8 mouse cellular contexts compared by ENCODE assay signal in genomic region chr5:25654578-25654987, GRCm38 (mm10). TPM values are rescaled to one million over a fixed set of nuclear protein-coding genes. Genes with fewer than 3 reads are reported as not detected.
DNase-seq lines count a peak whose midpoint lies in the region; ATAC-seq lines count a peak whose summit lies in the region.

No protein-coding gene starts in this region.

- peaks cover 7% of the 10 kb centered on the region for H3K4me1 ChIP-seq in kidney, embryonic 15.5 days
- H3K4me1 ChIP-seq in hindbrain, embryonic 13.5 days (replicated peaks): peaks cover 11% of the 10 kb centered on the region
- H3K4me1 ChIP-seq in midbrain, embryonic 16.5 days (ENCODE audit: control insufficient read depth, insufficient read depth, low read length): peaks cover 2% of the 10 kb centered on the region; the same call in 1 of the 2 replicates

- WGBS in kidney, embryonic 15.5 days: 9% methylated on average over 14 of the region's 14 CpGs
- 4% methylated on average over 14 of the region's 14 CpGs for WGBS in hindbrain, embryonic 13.5 days
- WGBS in midbrain, embryonic 16.5 days: 3% methylated on average over 14 of the region's 14 CpGs

- H3K4me3 ChIP-seq in kidney, embryonic 15.5 days (replicated peaks): peak overlapping the region; percentile 18
- H3K4me3 ChIP-seq in hindbrain, embryonic 13.5 days: 0 out of 2 replicates have a peak overlapping the region, but pooled peaks have one; percentile 10
- no peak overlapping the region for H3K4me3 ChIP-seq in midbrain, embryonic 16.5 days (ENCODE audit: low read depth, low read length)

- no peak overlapping the region for H3K9ac ChIP-seq in kidney, embryonic 15.5 days
- H3K9ac ChIP-seq in hindbrain, embryonic 13.5 days: peak overlapping the region; percentile 53; the same call in 1 of the 2 replicates
- H3K9ac ChIP-seq in midbrain, embryonic 16.5 days (ENCODE audit: low read depth, low read length): no peak overlapping the region

- peak overlapping the region; percentile 50 for H3K4me2 ChIP-seq in kidney, embryonic 15.5 days
- peak overlapping the region; percentile 45 for H3K4me2 ChIP-seq in hindbrain, embryonic 13.5 days
- H3K4me2 ChIP-seq in midbrain, embryonic 16.5 days (ENCODE audit: low read length): peak overlapping the region; percentile 47

- no peak for DNase-seq in kidney, postnatal 36 days
- peak; percentile 52 for DNase-seq in embryo, embryonic 9.5 days (ENCODE audit: extremely low spot score)
- DNase-seq in gastrocnemius, postnatal 25 days: no peak
- DNase-seq in c-Kit-positive CD71-positive TER-119-positive erythroid progenitor cells, embryonic 14.5 days (ENCODE audit: low spot score): no peak

- no peaks in the 10 kb centered on the region for H3K27me3 ChIP-seq in kidney, embryonic 15.5 days
- H3K27me3 ChIP-seq in hindbrain, embryonic 13.5 days: no peaks in the 10 kb centered on the region
- H3K27me3 ChIP-seq in midbrain, embryonic 16.5 days (ENCODE audit: control insufficient read depth, insufficient read depth, low read depth, low read length): no peaks in the 10 kb centered on the region

- ATAC-seq in kidney, embryonic 15.5 days (replicated peaks; ENCODE audit: low FRiP score): 0 out of 2 replicates have a peak, but pooled peaks have one; percentile 56
- peak; percentile 54; the same call in 1 of the 2 replicates for ATAC-seq in hindbrain, embryonic 13.5 days (ENCODE audit: low FRiP score)
- ATAC-seq in midbrain, embryonic 16.5 days: peak; percentile 56; the same call in 1 of the 2 replicates
- ATAC-seq in activated CD4-positive, CD25-positive, alpha-beta regulatory T cell, adult 4 months: no peak

- H3K27ac ChIP-seq in kidney, embryonic 15.5 days: no peak overlapping the region
- no peak overlapping the region for H3K27ac ChIP-seq in hindbrain, embryonic 13.5 days
- H3K27ac ChIP-seq in midbrain, embryonic 16.5 days (ENCODE audit: low read length): no peak overlapping the region

- H3K36me3 ChIP-seq in kidney, embryonic 15.5 days: no peaks in the 10 kb centered on the region
- no peaks in the 10 kb centered on the region for H3K36me3 ChIP-seq in hindbrain, embryonic 13.5 days
- H3K36me3 ChIP-seq in midbrain, embryonic 16.5 days (ENCODE audit: control insufficient read depth, insufficient read depth, low read length): no peaks in the 10 kb centered on the region

- H3K9me3 ChIP-seq in kidney, embryonic 15.5 days (replicated peaks): no peaks in the 10 kb centered on the region
- no peaks in the 10 kb centered on the region for H3K9me3 ChIP-seq in hindbrain, embryonic 13.5 days
- H3K9me3 ChIP-seq in midbrain, embryonic 16.5 days (replicated peaks; ENCODE audit: control insufficient read depth, low read length, poor library complexity, severe bottlenecking): no peaks in the 10 kb centered on the region

RNA-seq across cellular contexts. Expression of gene Xrcc2, which starts 51.0 kb away (rescaled TPM):
- polyA plus RNA-seq in kidney, embryonic 15.5 days (2015; fragmentation: Nextera tagmentation; extraction: Ambion mirVana): 10.5 and 10.9 TPM in 2 replicates
- polyA plus RNA-seq in hindbrain, embryonic 13.5 days (2015; fragmentation: Nextera tagmentation; extraction: Ambion mirVana): 3.5 and 5.0 TPM in 2 replicates
- polyA plus RNA-seq in midbrain, embryonic 16.5 days (2015; fragmentation: Nextera tagmentation; extraction: Ambion mirVana): 4.4 and 4.5 TPM in 2 replicates
- 1 to 10 TPM; 5.6 to 6.1 TPM for polyA plus RNA-seq in activated CD4-positive, CD25-positive, alpha-beta regulatory T cell, adult 4 months (2017; shearing (Covaris generic))
- total RNA-seq in gastrocnemius, postnatal 25 days (2021): 1 to 10 TPM; 2.4 to 3.2 TPM
